Mouse (Mus musculus) megakaryocyte-erythroid progenitor cell, adult 5-6 weeks (primary cell): ENCODE measurements around the gene B3gntl1. TPM values are rescaled to one million over a fixed set of nuclear protein-coding genes. Genes with fewer than 3 reads are reported as not detected.
A peak's percentile ranks its signal among the peaks of the same experiment; 100 is the strongest.

Source experiments
- ATAC-seq: replicated peaks from 2 replicates; pipeline ENCODE4 v1.8.0; 2016; ENCODE audit warnings: mild to moderate bottlenecking, inconsistent platforms; ENCODE audit not compliant: severe bottlenecking, poor library complexity, low FRiP score, low TSS enrichment
- total RNA-seq, 2 experiments: library from RNA; stranded (forward) in 1 of 2; stranded (reverse) in 1 of 2; fragments of 200-1000, 215-1000 nt in 1 of 2; fragments of >200 nt in 1 of 2; fragmentation: Nextera tagmentation in 1 of 2; gene quantifications; 2 replicates each; pipeline ENCODE4 v1.2.3; 2014 to 2017

The B3gntl1 gene
- 7.4 and 11.1 TPM in 2 replicates for total RNA-seq (2014; fragmentation: Nextera tagmentation)
- 8.2 and 8.8 TPM in 2 replicates for total RNA-seq (2017)

DNA sequence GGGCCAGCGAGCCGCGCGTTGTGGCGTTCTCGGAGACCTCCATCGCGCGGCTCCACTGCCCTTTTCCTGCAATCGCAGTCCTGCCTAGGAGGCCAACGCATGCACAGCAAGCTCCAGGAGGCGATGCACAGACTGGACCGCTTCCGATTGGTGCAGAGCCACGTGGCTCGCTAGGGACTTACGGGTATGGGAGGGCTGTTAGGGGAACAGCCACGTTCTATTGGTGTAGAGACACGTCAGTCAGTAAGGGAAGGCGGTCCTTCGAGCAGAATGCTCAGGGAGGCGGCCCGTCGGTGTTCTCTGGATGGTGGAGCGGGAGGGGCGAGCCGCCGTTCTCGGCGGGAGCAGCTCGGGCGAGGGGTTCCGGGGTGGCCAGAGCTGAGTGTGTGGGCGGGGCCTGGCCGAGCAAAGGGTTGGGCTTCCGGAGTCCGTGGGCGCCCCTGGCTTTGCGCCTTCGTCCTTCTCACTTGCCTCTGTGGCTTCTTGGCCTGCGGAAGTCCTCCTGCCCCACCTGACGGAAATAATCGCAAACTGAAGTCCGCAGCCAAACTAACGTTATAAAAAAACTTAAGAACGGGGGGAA, at the start of gene B3gntl1:
Gene B3gntl1 (minus strand): TSS at position 164 of the 583 bp plus-strand sequence.
- peak; percentile 99 for ATAC-seq

DNA sequence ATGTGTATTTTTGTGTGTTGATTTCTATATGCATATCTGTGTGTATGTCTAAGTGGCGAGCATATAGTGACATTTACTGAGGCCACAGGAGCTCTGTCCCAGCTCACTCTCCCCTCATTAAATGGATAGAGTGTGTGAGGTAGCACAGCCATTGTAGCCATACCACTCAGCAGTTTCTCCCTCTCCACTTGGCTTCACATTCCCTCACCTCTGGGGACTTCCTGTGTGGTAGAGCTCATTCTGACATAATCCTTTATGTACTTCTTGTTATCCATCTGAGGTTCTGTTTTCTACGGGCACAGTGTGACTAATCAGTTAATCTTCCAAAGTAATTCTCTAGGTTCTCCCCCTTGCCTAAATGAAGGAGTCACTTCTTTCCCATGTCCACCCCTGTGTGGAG, 49.5 kb upstream of the B3gntl1 start:
- ATAC-seq = no peak

DNA sequence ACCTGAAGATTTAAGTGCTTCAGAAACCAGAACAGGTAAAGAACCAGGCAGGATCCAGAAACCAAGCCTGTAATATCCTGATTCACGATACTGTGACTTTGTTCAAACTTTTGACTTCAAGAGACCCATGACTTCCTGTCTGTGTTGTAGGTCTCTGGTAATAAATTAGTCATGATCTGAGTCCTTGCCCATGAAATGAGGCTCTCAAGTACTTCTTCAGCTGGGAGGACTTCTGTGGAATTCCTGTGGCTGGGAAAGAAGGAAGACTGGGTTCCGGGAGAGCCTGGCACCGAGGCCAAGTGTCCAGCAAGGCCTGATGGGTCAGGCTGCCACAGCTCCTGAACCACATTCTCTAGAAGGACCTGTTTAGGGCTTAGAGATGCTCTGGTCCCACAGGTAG, 47.8 kb upstream of the B3gntl1 start:
- ATAC-seq = no peak

DNA sequence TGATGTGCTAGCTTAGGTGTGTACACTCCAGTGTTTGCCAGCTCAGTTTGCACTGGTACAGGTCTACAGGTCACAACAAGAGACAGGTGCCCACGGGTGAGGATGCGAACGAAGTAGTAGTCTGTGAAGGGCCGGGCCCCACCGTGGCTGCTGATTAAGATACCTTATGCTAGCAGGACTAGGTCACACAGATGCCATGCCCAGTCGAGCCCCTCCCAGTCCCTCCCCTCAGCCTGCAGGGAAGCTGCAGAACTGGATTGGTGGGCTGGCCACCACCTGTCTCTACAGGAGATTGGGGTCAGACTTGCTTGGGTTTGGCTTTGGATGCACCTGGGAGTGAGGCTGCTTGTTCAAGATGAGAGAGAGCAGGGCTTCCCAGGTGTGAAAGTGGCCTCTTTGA, 44.8 kb upstream of the B3gntl1 start:
- ATAC-seq = no peak

DNA sequence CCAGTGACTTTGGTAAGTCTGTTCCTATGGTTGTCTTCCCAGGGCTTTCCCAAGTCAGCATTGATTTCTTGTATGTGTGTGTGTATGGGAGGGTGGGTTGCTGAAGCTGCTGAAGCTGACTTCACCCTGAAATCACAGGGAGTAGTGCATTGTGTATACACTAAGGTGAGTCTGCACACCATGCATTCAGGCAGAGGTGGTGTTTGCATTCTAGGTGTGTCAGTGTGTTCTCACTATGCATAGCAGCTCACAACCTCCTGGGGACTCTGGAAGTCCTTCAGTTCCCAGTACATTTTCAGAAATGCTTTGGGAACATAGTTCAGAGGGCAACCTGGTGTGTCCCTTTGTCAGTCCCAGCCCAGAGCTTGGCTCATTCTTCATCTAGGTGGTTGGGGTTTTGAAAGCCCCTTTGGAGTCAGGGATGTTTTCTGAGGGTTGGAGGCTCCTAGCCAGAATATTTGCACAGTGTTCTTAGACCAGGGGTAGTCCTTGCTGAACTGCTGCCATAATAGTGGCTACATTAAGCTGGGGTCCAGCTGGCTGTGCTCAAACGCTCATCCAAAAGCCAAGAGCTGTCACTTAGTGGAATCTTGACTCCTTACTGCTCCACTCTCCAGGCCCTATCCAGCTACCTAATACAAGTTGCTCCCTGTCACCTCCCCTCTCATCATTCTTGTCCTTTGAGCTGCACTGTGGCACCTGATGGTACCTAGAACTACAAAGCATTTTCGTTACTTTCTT, 42.0 kb upstream of the B3gntl1 start:
- ATAC-seq = no peak

DNA sequence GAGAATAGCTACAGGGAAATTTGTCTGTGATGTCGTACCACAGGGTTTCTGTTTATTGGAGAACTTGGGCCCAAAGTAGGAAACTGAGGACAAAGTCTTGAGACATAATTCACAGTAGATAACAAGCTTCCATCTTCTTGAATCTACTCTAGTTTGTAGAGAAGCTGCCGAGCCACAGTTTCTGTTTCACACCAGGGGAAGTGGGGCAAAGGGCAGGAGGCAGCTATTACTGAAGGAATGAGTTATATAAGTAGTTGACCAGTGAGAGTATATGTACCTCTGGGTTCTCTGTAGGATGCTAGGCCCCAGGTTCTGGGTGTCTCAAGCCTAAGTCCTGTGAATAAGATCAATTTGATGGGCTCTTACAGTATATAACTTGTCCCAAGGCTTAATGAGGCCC, 40.6 kb upstream of the B3gntl1 start:
- no peak for ATAC-seq

DNA sequence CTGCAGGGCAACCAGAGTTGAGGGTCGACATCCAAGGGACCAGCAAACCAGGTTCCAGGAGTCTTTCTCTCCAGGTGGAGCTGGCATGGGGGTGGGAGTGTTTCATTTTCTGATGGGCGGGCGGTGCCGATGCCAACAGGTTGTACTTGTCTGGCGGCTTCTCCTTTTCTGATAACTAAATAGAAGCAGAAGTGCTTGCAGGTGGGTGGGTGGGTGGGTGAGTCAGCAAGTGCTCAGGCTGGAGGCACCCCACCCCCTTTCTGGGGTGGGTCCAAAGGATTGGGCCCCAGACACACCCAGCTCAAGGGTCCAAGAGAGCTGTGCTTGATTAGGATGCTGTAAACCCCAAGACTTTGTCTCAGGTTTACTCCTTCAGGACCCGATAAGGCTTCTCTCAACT, 40.0 kb upstream of the B3gntl1 start:
- ATAC-seq = no peak

DNA sequence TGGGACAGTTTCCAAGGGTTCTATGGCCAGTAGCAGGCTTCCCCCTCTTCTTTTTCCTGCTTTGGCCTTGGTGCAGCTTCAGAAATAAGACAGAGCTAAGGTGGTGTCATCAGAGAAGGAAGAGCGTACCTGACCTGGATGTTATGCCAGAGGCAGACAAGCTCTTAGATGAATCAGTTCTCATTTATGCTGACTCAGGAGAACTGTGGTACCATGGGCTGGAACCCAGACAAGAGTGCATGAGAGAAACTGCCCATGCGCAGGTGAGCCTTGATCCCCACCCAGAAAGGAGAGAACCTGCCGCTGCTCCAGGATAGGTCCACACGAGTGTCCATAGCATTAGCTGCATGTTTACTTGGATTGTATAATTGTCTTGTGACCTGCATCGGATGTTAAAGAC, 37.3 kb upstream of the B3gntl1 start:
- no peak for ATAC-seq

DNA sequence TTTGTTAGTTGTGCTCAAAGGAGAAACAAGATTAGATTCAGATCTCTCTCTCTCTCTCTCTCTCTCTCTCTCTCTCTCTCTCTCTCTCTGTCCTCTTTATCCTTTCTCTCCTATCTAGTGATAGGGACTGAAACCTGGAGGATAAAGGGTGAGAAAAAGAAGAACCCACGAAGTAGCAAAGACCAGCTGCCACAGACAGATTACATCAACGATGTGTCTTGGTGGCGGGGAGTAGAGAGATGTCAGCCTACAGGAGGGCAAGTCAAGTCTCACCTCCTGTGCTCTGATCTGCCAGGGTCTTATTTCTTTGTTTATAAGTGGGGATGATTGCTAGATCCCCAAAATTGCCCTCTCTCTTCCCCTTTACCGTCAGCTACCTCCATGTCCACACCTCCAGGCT, 36.3 kb upstream of the B3gntl1 start:
- ATAC-seq = no peak

DNA sequence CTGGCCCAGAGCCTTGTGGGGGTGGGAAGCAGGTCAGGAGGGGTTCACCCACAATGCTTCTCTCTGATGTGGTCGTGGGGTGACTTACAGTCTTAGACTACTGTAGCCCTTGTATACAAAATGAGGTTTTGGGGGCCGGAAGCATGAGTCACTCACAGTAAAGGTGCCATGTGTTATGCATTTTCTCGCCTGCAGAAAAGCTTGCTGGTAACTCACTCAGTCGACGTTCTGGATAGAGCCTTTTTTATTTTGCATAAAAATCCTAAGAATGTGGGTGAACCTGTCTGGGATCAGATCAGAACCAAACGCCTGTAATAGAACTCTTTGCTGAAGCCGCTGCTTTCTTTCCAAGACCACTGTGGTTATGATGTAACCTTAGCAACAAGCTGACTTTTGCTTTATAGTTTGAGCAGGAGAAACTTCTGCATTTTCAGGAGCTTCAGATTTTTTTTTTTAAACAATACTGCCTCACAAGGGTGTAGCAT, 33.6 kb upstream of the B3gntl1 start:
- ATAC-seq = no peak

DNA sequence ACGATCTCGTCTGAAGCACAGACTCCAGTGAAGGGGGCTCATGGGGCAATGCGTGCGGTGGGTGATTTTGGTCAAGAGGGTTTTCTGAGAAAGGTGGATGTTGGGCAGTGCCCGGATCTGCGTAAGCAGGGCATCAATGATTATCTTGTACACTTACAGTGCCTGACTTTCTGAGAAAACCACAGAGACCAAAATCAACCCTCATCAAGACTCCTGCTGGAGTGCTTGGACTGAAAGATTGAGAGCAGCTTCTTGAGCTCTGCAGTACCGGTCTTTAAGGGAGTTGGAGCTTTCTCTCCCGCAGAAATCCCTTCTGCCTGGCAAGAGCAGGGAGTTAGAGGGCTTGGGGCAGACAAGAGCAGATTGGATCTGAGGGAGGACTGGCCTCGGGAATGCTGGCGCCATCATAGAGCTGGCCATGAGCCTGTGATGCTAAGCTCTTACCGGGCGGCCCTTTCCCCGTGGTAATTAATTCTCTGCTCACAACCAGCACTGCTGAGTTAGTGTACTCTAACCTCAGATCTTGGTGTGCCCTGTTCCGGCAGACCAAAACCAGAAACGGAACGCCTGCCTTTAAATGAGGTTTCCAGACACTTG, 30.8 kb upstream of the B3gntl1 start:
- ATAC-seq = peak; percentile 19; the same call in 1 of the 2 replicates

DNA sequence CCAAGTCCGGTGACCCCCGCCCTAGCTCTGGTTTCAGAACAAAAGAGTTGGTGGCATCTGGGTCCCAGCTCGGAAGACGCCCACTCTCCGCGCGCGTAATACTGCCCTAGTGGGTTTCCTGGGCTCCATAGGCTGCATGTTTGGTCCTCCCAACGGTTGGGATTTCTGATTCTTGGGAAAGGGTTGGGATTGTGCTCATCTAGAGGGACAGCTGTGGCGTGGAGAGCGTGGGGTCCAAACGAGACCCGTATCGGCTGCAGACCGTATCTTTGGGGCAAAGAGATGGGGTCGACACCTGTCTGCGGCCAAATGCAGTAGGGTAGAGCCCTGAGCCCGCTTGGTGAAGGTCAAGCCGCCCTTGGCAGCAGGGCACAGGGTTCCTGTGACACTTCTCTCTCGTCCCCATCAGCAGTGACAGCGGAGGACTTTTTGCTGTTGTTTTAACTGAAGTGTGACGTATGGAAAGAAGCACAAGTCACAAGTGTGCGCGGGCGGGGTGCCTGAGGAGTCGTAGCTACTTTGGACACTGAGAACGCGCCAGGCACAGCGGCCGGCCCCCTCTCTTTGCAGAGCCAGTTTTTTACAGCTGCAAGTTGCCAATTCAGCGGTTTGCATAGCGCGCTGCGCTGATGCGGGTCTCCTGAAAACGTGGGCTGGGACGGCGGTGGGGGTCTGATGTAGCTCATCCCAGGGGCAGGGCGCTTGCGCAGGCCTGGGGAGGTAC, 30.1 kb upstream of the B3gntl1 start:
- peak; percentile 37 for ATAC-seq

DNA sequence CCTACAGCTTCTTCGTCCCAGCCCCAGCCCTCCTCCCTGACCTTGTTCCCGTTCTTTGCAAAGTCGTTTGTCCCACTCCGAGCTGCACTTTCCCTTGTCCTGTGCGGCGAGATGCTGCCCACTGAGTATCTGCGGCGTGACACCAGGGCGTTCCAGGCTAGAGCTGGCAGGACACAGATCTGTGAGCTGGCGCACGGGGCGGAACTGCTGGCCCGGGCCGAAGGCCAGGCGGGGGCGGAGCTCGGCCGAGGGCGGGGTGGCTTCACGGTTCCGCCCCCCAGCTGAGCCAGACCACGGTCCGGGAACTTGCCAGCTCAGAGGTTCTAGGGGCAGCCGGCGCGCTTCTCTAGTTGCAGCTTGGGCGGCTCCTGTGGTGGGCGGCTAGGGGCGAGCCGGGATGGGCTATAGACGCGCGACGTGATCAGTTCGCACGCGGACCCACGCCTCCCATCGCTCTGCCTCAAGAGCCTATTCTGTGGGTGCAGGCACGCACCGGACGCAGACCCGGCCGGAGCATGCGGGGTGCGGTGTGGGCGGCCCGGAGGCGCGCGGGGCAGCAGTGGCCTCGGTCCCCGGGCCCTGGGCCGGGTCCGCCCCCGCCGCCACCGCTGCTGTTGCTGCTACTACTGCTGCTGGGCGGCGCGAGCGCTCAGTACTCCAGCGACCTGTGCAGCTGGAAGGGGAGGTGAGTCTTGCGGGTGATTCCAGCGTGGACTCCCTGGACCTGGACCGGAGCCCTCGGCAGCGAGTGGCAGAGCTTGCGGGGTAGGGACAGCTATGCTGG, 29.4 kb upstream of the B3gntl1 start:
- peak; percentile 80 for ATAC-seq

DNA sequence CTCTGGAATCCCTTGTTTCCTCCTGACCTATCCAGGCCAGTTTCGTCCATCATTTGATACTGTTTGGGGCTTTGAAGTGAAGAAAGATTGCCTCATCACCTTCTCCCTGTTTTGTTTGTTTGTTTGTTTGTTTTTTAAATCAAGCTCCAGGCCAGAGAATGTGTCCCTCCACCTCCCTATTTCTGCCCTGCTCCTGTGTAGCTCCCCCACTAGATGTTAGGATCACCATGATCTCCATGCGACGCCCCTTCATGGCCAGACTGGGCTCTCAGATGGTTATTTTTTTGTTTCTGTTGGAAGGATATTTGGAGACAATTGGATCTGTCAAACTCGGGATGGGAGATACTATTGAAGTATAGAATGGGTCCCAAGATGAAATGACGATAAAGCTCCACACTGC, 28.3 kb upstream of the B3gntl1 start, which contains the start of gene Metrnl:
Gene Metrnl (plus strand): TSS at position 301 of the 400 bp plus-strand sequence.
- no peak for ATAC-seq

DNA sequence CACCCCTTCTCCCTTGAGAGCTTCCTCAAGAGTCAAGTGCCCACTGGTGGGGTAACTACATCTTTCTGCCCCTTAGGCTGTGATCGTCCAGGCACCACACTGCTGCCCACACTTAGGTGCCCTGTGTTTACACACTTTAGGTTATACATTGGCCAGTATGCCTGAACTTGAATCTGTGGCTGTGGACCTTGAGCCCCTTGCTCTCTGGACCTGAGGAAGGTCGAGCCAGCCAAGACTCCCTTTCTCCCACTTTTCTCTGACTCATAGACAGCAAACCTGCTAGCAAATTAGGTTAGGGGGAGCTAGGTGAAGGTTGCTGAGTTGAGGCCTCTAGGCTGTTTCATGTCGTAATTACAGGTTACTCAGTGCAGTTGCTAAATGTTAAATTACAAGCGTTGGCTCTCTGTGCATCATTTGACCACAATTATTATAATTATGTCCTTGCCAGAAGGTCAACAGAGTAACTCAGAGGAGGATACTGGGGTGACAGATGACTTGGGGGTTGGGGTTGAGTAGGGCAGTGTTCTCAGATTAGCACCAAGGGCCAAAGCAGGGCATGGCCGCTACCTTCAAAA, 25.5 kb upstream of the B3gntl1 start:
- no peak for ATAC-seq

DNA sequence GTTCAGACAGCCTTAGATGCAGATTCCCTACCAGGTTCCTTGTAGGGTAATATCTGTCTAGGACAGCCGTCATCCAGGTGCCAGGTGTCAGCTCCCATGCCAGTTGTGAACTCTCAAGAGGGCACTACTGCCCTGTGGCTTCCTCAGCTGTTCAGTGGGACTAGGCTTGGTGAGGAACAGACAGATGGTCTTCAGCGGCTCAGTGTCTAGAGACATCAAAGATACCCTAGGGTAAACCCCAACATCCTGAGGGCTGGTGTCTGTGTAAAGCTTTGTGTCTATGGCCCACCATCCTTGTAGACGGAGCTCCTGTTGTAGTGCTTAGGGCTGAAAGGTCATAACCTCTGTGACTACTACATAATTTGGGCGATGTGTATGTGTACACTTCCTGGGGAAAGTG, 24.3 kb upstream of the B3gntl1 start:
- no peak for ATAC-seq

DNA sequence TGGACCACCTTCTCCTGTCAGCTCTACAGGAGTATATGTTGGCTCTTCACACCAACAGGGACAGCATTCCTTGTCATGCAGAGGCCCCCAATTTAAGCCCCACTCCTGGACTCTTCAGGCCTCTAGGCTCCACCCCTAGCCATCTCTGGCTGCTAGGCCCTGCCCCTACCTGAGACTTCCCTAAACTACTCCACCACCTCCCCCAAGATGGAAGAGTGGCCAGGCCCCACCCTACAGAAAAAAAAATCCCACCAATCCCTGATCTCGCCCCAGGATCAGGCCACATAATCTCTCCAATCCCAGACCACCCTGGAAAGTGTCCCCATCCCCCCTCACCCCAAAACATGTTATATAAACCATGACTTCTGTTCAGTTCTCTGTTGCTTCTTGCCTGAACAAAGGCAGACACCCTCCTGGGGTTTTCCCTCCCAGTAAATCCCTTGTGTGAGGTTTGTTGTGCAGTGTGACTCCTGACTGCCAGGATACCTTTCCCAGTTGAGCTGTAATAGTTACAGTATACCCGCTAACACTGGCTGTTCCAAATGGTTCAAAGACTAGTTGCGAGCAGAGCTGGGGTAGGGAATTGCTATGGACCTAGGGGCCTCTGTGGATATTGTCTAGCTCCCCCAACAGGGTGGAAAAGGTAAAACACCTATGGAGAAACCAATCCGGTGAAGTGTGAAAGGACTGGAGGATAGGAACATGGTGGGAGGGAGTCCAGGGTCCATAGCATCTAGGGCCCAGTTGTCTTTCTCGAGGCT, 22.5 kb upstream of the B3gntl1 start:
- peak; percentile 37; the same call in 1 of the 2 replicates for ATAC-seq

DNA sequence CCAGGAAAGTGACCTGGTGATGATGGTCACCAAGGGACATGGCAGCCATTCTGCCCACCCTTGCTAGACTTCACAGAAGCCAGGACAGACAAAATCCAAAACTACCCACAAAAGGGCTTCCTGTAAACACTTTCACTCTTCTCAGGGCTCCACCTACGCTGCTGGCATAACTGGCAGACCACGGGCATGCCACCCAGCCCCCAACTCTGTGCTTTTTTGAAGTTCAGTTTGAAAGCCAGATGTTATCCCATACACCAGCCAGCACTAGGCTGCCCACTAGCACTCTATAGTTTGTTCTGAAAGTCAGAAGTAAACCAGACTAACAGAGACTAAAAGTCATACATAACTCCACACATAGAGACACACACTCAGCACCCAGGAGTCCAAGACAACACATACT, 15.1 kb upstream of the B3gntl1 start:
- ATAC-seq = no peak
